Mouse (Mus musculus) neural tube, embryonic 14.5 days (tissue): ENCODE results near the gene Carm1. TPM values are rescaled to one million over a fixed set of nuclear protein-coding genes. Genes with fewer than 3 reads are reported as not detected.

Experiments used
- ATAC-seq: fragments of 200-750 bp; cut with Nextera tagmentation; 2 replicates; pipeline ENCODE4 v1.8.0; 2017; ENCODE audit warnings: low read depth, mild to moderate bottlenecking, moderate TSS enrichment, moderate library complexity
- H3K27ac ChIP-seq: fragments of 300-500 bp; sonication (generic); 2 replicates; pipeline ENCODE4 v1.5.1; 2014; ENCODE audit warnings: low read depth, mild to moderate bottlenecking, control low read depth, low read length, moderate library complexity, mixed read lengths
- H3K27me3 ChIP-seq: fragments of 300-500 bp; sonication (generic); 2 replicates; pipeline ENCODE4 v1.6.1; 2014; ENCODE audit warnings: low read length; ENCODE audit not compliant: control insufficient read depth, insufficient read depth
- H3K36me3 ChIP-seq: fragments of 300-500 bp; sonication (generic); 2 replicates; pipeline ENCODE4 v1.6.1; 2014; ENCODE audit warnings: low read length, mixed read lengths; ENCODE audit not compliant: control insufficient read depth, insufficient read depth
- H3K4me1 ChIP-seq: fragments of 300-500 bp; sonication (generic); 2 replicates; pipeline ENCODE4 v1.6.1; 2014; ENCODE audit warnings: low read length; ENCODE audit not compliant: control insufficient read depth, insufficient read depth
- H3K4me2 ChIP-seq: fragments of 300-500 bp; sonication (generic); 2 replicates; pipeline ENCODE4 v1.6.1; 2014; ENCODE audit warnings: mild to moderate bottlenecking, low read depth, low read length, control low read depth
- H3K4me3 ChIP-seq: fragments of 300-500 bp; sonication (generic); 2 replicates; pipeline ENCODE4 v1.5.1; 2014; ENCODE audit warnings: low read depth, low read length, control low read depth, mixed read lengths
- H3K9ac ChIP-seq: fragments of 300-500 bp; sonication (generic); replicated peaks from 2 replicates; pipeline ENCODE4 v1.6.1; 2014; ENCODE audit warnings: low read depth, mild to moderate bottlenecking, control low read depth, low read length, mixed read lengths
- H3K9me3 ChIP-seq: fragments of 300-500 bp; sonication (generic); 2 replicates; pipeline ENCODE4 v1.6.1; 2016; ENCODE audit warnings: low read length; ENCODE audit not compliant: control insufficient read depth
- WGBS: fragments of 180-500 bp; shearing (Covaris S2); extraction: QIAGEN DNeasy Blood & Tissue Kit; methylation state at CpG from one replicate; pipeline ENCODE4 v1.1.7; 2014; 5-methylcytosine and 5-hydroxymethylcytosine counted together
- polyA plus RNA-seq: library from polyadenylated mRNA; unstranded; fragments of >200 nt; fragmentation: Nextera tagmentation; extraction: Ambion mirVana; gene quantifications from 2 replicates; pipeline ENCODE4 v1.2.1, GENCODE M21; 2014

Gene Carm1
- polyA plus RNA-seq, 1 experiment from 2014 or later, result 30.1 TPM

GRCm38 (mm10) chr9:21625342-21626339 lies 78.9 kb downstream of the Carm1 start:
- ATAC-seq, result no peak
- H3K9me3 ChIP-seq, result no peaks in the 10 kb centered on the region
- H3K4me1 ChIP-seq, result no peaks in the 10 kb centered on the region
- H3K4me2 ChIP-seq, result no peak overlapping the region
- no peak overlapping the region for H3K4me3 ChIP-seq
- H3K27ac ChIP-seq, result no peak overlapping the region
- H3K36me3 ChIP-seq, result no peaks in the 10 kb centered on the region
- H3K27me3 ChIP-seq, result no peaks in the 10 kb centered on the region
- no peak overlapping the region for H3K9ac ChIP-seq
- WGBS, result 83% methylated on average over 10 of the region's 10 CpGs

GRCm38 (mm10) chr9:21626571-21626970 lies 79.9 kb downstream of the Carm1 start:
- Histone ChIP-seq H3K27ac (no peak overlapping the region), H3K36me3 (no peaks in the 10 kb centered on the region), H3K4me1 (no peaks in the 10 kb centered on the region), H3K9me3 (no peaks in the 10 kb centered on the region), H3K4me3 (no peak overlapping the region), H3K27me3 (no peaks in the 10 kb centered on the region), H3K4me2 (no peak overlapping the region), H3K9ac (no peak overlapping the region)
- ATAC-seq, result no peak

- 45% methylated on average over 5 of the region's 5 CpGs for WGBS
- no peaks in the 10 kb centered on the region; the same call in 1 of the 2 replicates for H3K36me3 ChIP-seq
- no peak overlapping the region for H3K27ac ChIP-seq
- no peaks in the 10 kb centered on the region for H3K27me3 ChIP-seq
- no peak overlapping the region for H3K4me3 ChIP-seq
- no peak overlapping the region for H3K9ac ChIP-seq
- ATAC-seq, result no peak
- no peaks in the 10 kb centered on the region for H3K9me3 ChIP-seq
- no peak overlapping the region for H3K4me2 ChIP-seq
- no peaks in the 10 kb centered on the region for H3K4me1 ChIP-seq
Measured at GRCm38 (mm10) chr9:21627145-21627795, 80.6 kb downstream of the Carm1 start.

DNA sequence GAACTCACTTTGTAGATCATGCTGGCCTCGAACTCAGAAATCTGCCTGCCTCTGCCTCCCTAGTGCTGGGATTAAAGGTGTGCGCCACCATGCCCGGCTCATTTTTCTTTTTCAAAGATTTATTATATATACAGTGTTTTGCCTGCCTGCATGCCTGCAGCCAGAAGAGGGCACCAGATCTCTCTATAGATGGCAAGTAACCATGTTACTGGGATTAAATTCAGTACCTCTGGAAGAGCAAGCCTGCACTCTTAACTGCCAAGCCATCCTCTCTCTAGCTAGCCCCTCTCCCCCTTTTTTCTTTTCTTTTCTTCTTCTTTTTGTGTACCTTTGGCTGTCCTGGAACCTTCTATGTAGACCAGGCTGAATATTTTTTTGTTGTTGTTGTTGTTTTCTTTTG lies 84.0 kb downstream of the Carm1 start:
- Histone ChIP-seq H3K4me2 (no peak overlapping the region), H3K36me3 (peaks cover 29% of the 10 kb centered on the region), H3K27me3 (no peaks in the 10 kb centered on the region), H3K4me1 (0 out of 2 replicates have a peak, but pooled peaks cover 3% of the 10 kb centered on the region), H3K9me3 (no peaks in the 10 kb centered on the region), H3K27ac (no peak overlapping the region), H3K4me3 (no peak overlapping the region), H3K9ac (no peak overlapping the region)
- no peak for ATAC-seq
- WGBS, result 69% methylated on average over 3 of the region's 3 CpGs

- Histone ChIP-seq H3K9ac (no peak overlapping the region), H3K36me3 (peaks cover 48% of the 10 kb centered on the region), H3K4me2 (no peak overlapping the region), H3K4me3 (no peak overlapping the region), H3K4me1 (0 out of 2 replicates have a peak, but pooled peaks cover 3% of the 10 kb centered on the region), H3K9me3 (no peaks in the 10 kb centered on the region), H3K27me3 (no peaks in the 10 kb centered on the region), H3K27ac (no peak overlapping the region)
- 81% methylated on average over 3 of the region's 3 CpGs for WGBS
- no peak for ATAC-seq
Measured at GRCm38 (mm10) chr9:21633106-21633505, 86.4 kb downstream of the Carm1 start.

- 66% methylated on average over 7 of the region's 7 CpGs for WGBS
Measured at GRCm38 (mm10) chr9:21635639-21636038, 88.9 kb downstream of the Carm1 start.

GRCm38 (mm10) chr9:21639031-21639430 lies 92.3 kb downstream of the Carm1 start:
- H3K4me3 ChIP-seq, result no peak overlapping the region
- H3K9ac ChIP-seq, result no peak overlapping the region
- no peak overlapping the region for H3K27ac ChIP-seq
- no peaks in the 10 kb centered on the region for H3K4me1 ChIP-seq
- H3K36me3 ChIP-seq, result peaks cover 90% of the 10 kb centered on the region
- no peaks in the 10 kb centered on the region for H3K27me3 ChIP-seq
- no peak overlapping the region for H3K4me2 ChIP-seq
- no peak for ATAC-seq
- WGBS, result 92% methylated on average over 11 of the region's 11 CpGs
- H3K9me3 ChIP-seq, result no peaks in the 10 kb centered on the region

More at GRCm38 (mm10) chr9:21635639-21636038, 88.9 kb downstream of the Carm1 start:
- no peaks in the 10 kb centered on the region for H3K27me3 ChIP-seq
- H3K9me3 ChIP-seq, result no peaks in the 10 kb centered on the region
- H3K27ac ChIP-seq, result no peak overlapping the region
- ATAC-seq, result 0 out of 2 replicates have a peak, but pooled peaks have one; percentile 23
- no peak overlapping the region for H3K9ac ChIP-seq
- 0 out of 2 replicates have a peak, but pooled peaks cover 3% of the 10 kb centered on the region for H3K4me1 ChIP-seq
- H3K4me3 ChIP-seq, result no peak overlapping the region
- no peak overlapping the region for H3K4me2 ChIP-seq
- peaks cover 72% of the 10 kb centered on the region for H3K36me3 ChIP-seq
